Mouse (Mus musculus) cerebellum, postnatal 25 days (tissue): ENCODE results near the gene Lypd5.
A peak's percentile ranks its signal among the peaks of the same experiment; 100 is the strongest.

Experiments used
- DNase-seq, 2 experiments: peaks; one replicate each; pipeline ENCODE4 v3.0.0; 2021; ENCODE audit warnings: mixed read lengths in 2 of 2

Gene Lypd5

GRCm38 (mm10) chr7:24348896-24349295 is at the start of gene Lypd5:
Gene Lypd5, plus strand, starts transcription at chr7:24349196.
- no peak for DNase-seq

DNA sequence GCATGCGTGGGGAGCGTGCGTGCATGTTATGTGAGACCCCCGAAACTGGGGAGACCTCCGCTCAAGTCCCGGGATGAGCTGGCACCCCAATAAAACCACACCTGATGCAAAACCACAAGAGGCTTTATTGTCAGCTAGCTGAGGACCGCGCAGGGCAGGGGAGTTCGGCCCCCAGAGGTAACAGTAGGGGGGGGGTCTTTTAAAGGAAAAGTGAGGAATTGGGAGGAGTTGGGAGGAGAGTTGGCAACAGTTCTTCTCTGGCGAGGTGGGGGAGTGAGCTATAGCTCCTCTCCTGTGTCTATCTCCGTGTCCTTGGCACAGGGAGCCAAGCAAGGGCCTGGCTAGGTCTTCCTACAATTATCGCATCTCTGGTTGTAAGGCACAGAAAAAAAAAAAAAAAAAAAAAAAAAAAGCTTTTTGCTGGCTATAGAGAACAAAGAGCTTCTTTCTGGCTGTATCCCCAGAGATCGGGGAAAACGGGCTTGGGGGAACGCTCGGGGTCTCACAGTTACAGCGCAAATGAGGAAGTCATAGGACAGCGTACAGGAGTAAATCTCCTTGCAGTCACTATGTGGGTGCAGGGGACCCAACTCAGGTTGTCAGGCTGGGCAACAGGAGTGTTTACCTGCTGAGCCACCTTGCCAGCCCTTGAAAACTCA is 49.0 kb upstream of the Lypd5 start:
- peak; percentile 49 to 58 for DNase-seq

- DNase-seq, result peak; percentile 35 to 68
Measured at GRCm38 (mm10) chr7:24300771-24301282, 48.2 kb upstream of the Lypd5 start, which contains the start of gene Zfp61. Gene Zfp61, minus strand, starts transcription at chr7:24301232.

DNA sequence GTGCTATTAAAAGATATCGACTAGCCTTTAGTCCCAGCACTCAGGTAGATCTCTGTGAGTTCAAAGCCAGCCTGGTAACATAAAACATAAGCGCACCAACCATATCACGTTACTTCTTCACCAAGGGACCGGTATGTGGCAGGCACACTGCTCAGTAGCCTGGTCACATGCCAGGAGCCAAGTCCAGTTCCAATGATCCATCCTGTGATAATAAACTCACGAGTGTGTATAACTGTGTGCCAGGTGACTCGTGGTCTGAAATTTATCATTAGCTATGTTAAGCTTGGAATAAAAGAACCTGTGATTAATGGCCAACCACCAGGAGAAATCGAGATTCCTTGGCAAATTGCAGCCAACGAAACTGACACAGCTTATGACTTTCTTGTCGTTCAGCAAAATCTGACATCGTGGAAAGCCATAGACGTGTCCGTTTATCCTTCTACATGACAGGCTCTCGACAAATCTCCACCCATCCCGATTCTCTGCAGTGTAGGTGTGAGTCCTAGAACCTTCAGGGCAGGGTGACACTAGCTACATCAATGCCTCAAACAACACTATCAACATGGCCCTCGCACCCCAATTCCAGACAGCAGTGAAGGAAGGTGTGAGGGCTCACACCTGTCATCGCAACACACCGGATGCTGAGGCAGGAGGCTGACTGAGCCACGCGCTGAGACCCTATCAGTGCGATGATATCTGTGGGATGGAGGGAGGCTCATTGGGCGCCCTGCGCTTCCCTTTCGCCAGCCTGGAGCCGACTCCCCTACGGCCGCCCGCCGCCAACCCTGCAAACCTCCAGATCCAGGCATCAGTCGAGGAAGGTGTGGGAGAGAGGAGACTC is 33.0 kb upstream of the Lypd5 start:
- DNase-seq, result peak; percentile 8 to 34

DNA sequence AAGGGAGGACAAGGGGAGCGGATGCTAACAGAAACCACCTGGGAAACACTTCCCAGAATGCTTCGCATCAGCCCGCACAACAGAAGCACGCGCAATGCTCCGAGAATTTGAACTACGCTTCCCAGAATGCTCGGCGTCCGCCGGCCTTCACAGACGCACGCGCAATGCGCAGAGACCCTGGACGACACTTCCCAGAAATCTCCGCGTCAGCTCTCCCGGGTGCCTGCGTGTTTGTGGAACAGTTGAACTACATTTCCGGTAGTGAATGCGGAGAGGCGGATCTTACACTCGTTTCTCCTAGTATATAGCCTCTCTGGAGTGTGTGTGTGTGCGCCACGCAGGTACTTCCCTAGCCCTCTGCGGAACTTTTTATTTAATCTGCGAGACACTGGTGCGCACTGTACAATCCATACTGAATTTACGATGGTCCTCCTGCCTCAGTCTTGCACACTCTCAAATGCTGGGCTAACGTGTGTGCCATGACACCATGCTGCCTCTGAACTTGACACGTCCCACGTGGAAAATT is 32.4 kb upstream of the Lypd5 start, which contains the start of gene Zfp94:
TSS of gene Zfp94 (minus strand) at position 100 of the 526 bp plus-strand sequence.
- DNase-seq, result peak; percentile 97

GRCm38 (mm10) chr7:24318942-24319341 is 30.1 kb upstream of the Lypd5 start:
- DNase-seq, result no peak

- no peak for DNase-seq
Measured at GRCm38 (mm10) chr7:24322593-24322992, 26.4 kb upstream of the Lypd5 start.

- peak in 1 of 2 experiments; percentile 36 for DNase-seq
Measured at GRCm38 (mm10) chr7:24325197-24325596, 23.8 kb upstream of the Lypd5 start.

DNA sequence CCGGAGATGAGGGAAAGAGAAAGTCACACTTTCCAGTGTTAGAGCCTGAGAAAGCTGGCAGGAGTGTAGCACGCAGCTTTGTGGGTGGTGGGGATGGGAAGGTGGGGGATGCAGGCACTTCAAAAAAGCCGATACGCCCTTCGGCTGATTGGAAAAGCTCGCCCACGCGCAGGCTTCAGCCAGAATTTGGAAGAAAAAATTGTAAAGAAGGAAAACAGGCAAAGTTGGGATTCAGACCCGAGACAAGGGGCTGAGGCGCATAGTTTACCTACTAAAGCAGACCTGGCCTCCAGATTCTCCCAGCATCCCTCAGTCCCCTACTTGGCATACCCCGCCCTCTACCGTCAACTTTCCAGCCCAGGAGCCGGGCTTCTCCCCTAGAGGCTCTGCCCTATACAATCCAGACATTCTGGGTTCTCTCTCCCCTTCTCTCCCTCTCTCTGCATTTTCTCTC is 23.3 kb upstream of the Lypd5 start:
- peak in 1 of 2 experiments; percentile 10 for DNase-seq

DNA sequence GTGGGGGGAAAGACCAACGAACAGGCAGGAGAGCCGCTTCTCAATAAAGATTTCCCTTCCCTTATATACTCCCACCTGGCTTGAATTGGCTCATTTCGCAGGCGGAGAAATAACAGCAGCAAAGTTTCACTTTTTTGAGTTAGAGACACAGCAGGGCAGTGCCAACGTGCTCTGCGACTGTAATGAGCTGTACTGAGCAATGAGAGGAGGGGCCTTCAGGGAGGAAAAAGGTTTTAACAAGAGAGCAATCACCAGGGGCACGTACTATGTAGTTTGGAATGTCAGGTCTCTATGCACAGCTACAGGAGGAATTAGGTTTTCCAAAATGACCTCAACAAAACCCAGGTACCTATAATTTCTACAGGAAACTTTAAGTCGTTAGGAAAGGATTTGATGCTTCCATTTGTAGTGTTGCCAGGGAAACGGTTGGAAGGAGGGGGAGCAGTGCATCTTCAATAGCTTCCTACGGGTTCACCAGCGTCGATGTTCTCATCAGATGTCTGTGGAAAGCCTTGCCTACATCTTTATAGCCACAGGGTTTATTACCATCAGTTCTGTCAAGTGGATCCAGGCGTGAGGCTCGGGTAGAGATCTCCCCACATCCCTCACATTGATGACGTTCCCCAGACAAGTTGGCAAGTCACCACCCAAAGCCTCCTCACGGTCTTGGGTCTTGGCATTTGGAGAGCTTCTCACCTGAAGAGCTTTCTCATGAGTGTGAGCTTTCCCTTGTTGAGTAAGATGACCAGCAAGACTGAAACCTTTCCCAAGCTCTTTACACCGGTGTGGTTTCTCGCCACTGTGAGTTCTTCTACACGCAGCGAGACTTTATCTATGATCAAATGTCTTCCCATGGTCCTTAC is 22.5 kb upstream of the Lypd5 start:
- DNase-seq, result no peak

- no peak for DNase-seq
Measured at GRCm38 (mm10) chr7:24327281-24327975, 21.6 kb upstream of the Lypd5 start.

DNA sequence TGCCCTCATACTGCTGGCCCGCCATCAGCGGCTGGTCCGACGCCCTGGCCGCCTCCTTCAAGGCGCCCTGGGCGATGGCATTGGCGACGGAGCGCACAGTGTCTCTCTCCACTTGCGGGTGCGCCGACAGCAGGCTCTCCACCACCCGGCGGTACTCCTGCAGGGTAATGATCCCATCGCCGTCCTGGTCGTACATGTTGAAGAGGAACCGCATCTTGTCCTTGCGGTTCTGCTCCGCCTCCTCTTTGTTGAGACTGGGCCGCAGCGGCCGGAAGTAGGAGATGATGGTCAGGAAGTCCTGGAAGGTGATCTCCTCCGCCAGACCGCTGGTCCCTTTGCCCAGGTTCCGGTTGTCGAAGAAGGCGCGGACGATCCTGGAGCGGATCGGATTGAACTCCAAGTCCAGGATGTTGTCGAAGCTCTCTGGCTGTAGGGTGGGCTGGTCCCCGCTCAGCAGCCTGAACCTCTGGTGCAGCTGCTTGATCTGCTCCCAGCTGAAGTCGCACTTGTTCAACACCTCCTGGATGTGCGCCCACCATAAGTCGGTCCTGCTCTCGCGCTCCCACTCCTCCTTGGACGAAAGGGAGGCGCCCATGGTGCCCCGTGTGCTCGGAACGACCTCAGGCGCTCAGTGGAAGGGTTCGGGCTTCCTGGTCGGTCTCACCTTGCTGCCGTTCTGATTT is 15.6 kb upstream of the Lypd5 start, which contains the start of gene Tescl:
TSS of gene Tescl (minus strand) at position 633 of the 683 bp plus-strand sequence.
- DNase-seq, result peak; percentile 32 to 56

GRCm38 (mm10) chr7:24335699-24336309 is 13.2 kb upstream of the Lypd5 start:
- DNase-seq, result peak; percentile 56 to 86

GRCm38 (mm10) chr7:24338241-24338640 is 10.8 kb upstream of the Lypd5 start:
- DNase-seq, result no peak

- no peak for DNase-seq
Measured at GRCm38 (mm10) chr7:24343701-24344272, 5.2 kb upstream of the Lypd5 start.

DNA sequence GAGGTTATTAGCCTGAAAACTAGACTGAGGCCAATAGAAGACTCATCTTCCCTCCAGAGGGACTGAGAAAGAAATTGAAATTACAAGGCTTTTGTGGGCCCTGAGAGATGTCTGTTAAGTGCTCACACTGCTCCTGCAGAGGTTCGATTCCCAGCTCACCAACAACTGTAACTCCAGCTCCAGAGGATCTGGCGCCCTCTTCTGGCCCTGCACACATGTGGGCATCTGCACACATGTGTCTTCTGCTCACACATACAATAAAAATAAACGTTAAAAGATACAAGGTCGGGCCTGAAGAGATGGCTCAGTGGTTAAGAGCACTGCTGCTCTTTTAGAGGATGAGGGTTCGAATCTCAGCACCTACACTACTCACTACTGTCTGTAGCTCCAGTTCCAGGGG is 2.6 kb upstream of the Lypd5 start:
- DNase-seq, result no peak

DNA sequence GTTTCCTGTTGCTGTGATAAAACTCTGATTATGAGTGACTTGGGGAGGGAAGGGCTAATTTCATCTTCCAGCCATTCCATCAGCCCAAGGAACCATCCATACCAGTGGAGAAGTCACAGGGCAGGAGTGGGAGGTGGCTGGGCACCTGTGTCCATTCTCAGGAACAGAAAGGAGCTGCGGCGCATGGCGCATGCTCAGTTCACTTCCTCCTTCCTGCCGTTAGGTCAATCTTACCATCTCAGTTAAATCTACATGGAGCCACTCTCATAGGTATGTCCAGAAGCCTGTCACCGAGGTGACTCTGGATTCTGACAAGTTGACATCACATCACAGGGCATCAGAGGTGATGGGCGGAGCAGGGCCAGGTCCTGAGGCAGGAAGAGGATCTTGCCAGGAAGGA is 6.7 kb downstream of the Lypd5 start:
- DNase-seq, result no peak

DNA sequence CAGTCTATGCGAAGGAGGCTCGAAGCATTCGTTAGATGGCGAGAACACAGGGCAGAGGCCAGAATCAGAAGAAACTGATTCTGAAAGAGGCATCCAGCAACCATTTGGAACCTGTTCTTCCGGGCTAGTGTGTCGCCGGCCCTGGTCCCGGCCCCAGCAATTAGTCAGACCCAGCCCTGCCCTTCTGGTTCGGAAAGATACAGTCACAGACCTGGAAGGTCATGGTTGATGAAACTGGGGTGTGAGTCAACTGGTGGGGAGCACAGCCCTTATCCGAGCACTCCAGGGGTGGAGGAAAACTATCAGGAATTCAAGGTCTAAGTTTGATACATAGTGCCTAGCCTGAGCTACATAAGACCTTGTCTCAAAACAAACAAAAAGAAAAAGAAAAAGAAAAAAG is 7.1 kb downstream of the Lypd5 start:
- no peak for DNase-seq

- DNase-seq, result no peak
Measured at GRCm38 (mm10) chr7:24357899-24358298, 8.9 kb downstream of the Lypd5 start.

- no peak for DNase-seq
Measured at GRCm38 (mm10) chr7:24359269-24359668, 10.3 kb downstream of the Lypd5 start.
